Mouse (Mus musculus) cortical plate, adult 2 months (tissue): ENCODE results near the gene Olfml1. TPM values are rescaled to one million over a fixed set of nuclear protein-coding genes. Genes with fewer than 3 reads are reported as not detected.

Experiments
- H3K27ac ChIP-seq: fragments of 200-500 bp; 2 replicates; pipeline ENCODE4 v1.5.1; 2012; ENCODE audit warnings: low read length, control low read depth, inconsistent platforms; ENCODE audit not compliant: insufficient read depth
- H3K4me1 ChIP-seq: fragments of 200-500 bp; 2 replicates; pipeline ENCODE4 v1.6.1; 2011; ENCODE audit warnings: low read length; ENCODE audit not compliant: control insufficient read depth, insufficient read depth
- H3K4me3 ChIP-seq: fragments of 200-500 bp; 2 replicates; pipeline ENCODE4 v1.5.1; 2011; ENCODE audit warnings: mild to moderate bottlenecking, low read length, control low read depth; ENCODE audit not compliant: insufficient read depth
- CTCF ChIP-seq: fragments of 200-500 bp; IDR thresholded peaks from 2 replicates; pipeline ENCODE4 v1.5.1; 2011; ENCODE audit warnings: mild to moderate bottlenecking, control low read depth, low read length; ENCODE audit not compliant: insufficient read depth; ENCODE audit errors: extremely low read depth
- POLR2A ChIP-seq: fragments of 200-500 bp; IDR thresholded peaks from 2 replicates; pipeline ENCODE4 v1.6.1; 2011; ENCODE audit warnings: mild to moderate bottlenecking, low read length, control low read depth; ENCODE audit not compliant: insufficient read depth; ENCODE audit errors: extremely low read depth
- polyA plus RNA-seq: library from polyadenylated mRNA; depleted of rRNA; stranded (reverse); fragments of >200 nt; gene quantifications from 2 replicates; pipeline ENCODE4 v1.2.3, GENCODE M21; 2012

Olfml1 gene
- polyA plus RNA-seq, 1 experiment: 13.4 TPM

GRCm38 (mm10) chr7:107609622-107610255 is 42.5 kb downstream of the Olfml1 start:
- no peak for TF ChIP-seq CTCF
- TF ChIP-seq POLR2A: no peak
- Histone ChIP-seq H3K27ac (no peak overlapping the region), H3K4me3 (no peak overlapping the region), H3K4me1 (no peaks in the 10 kb centered on the region)

GRCm38 (mm10) chr7:107610880-107611279 is 43.6 kb downstream of the Olfml1 start:
- no peaks in the 10 kb centered on the region for H3K4me1 ChIP-seq

GRCm38 (mm10) chr7:107618028-107618992 is 51.1 kb downstream of the Olfml1 start:
- TF ChIP-seq CTCF (no peak), POLR2A (no peak)
- H3K27ac ChIP-seq: no peak overlapping the region
- H3K4me1 ChIP-seq: no peaks in the 10 kb centered on the region
- no peak overlapping the region for H3K4me3 ChIP-seq

More at GRCm38 (mm10) chr7:107610880-107611279, 43.6 kb downstream of the Olfml1 start:
- TF ChIP-seq POLR2A: no peak
- no peak for TF ChIP-seq CTCF
- H3K4me3 ChIP-seq: no peak overlapping the region
- H3K27ac ChIP-seq: no peak overlapping the region

GRCm38 (mm10) chr7:107619225-107619624 is 52.0 kb downstream of the Olfml1 start:
- Histone ChIP-seq H3K4me3 (no peak overlapping the region), H3K4me1 (no peaks in the 10 kb centered on the region)
- TF ChIP-seq POLR2A: no peak
- no peak for TF ChIP-seq CTCF

GRCm38 (mm10) chr7:107620137-107620536 is 52.9 kb downstream of the Olfml1 start:
- Histone ChIP-seq H3K27ac (no peak overlapping the region), H3K4me1 (no peaks in the 10 kb centered on the region), H3K4me3 (no peak overlapping the region)
- no peak for TF ChIP-seq POLR2A

More at GRCm38 (mm10) chr7:107619225-107619624, 52.0 kb downstream of the Olfml1 start:
- H3K27ac ChIP-seq: no peak overlapping the region

- H3K4me3 ChIP-seq: no peak overlapping the region
- no peak overlapping the region for H3K27ac ChIP-seq
- TF ChIP-seq POLR2A (no peak), CTCF (no peak)
- no peaks in the 10 kb centered on the region for H3K4me1 ChIP-seq
These were observed 57.2 kb downstream of the Olfml1 start for GRCm38 (mm10) chr7:107624432-107624831.

GRCm38 (mm10) chr7:107625061-107625460 is 57.8 kb downstream of the Olfml1 start, which contains the start of gene 5330417H12Rik:
5330417H12Rik (minus strand) TSS chr7:107625161.
- Histone ChIP-seq H3K4me3 (no peak within 1 kb of the TSS), H3K27ac (no peak within 1 kb of the TSS), H3K4me1 (no peaks in the 10 kb centered on the region)
- no peak for TF ChIP-seq POLR2A
- no peak for TF ChIP-seq CTCF

GRCm38 (mm10) chr7:107625781-107626180 is 58.5 kb downstream of the Olfml1 start:
- Histone ChIP-seq H3K27ac (no peak overlapping the region), H3K4me3 (no peak overlapping the region)

GRCm38 (mm10) chr7:107628383-107628782 is 61.1 kb downstream of the Olfml1 start:
- Histone ChIP-seq H3K27ac (no peak overlapping the region), H3K4me3 (no peak overlapping the region), H3K4me1 (no peaks in the 10 kb centered on the region)
- TF ChIP-seq POLR2A (no peak), CTCF (no peak)

More at GRCm38 (mm10) chr7:107625781-107626180, 58.5 kb downstream of the Olfml1 start:
- TF ChIP-seq POLR2A: no peak
- TF ChIP-seq CTCF: no peak
- H3K4me1 ChIP-seq: no peaks in the 10 kb centered on the region

- H3K4me1 ChIP-seq: no peaks in the 10 kb centered on the region
- no peak overlapping the region for H3K4me3 ChIP-seq
- no peak overlapping the region for H3K27ac ChIP-seq
- TF ChIP-seq CTCF (no peak), POLR2A (no peak)
These were observed 66.0 kb downstream of the Olfml1 start for GRCm38 (mm10) chr7:107633201-107633600.
